Mouse (Mus musculus): ENCODE data around the gene Serbp1. TPM values are rescaled to one million over a fixed set of nuclear protein-coding genes. Genes with fewer than 3 reads are reported as not detected.

The Serbp1 gene
- total RNA-seq, 2 experiments from 2014 or later: 188 to 193 TPM

- no peak overlapping the region for H3K4me3 ChIP-seq
Observed at GRCm38 (mm10) chr6:67236491-67237234, 1.3 kb upstream of the Serbp1 start.

GRCm38 (mm10) chr6:67241263-67241662 lies 3.3 kb downstream of the Serbp1 start:
- no peak overlapping the region for H3K27ac ChIP-seq
- H3K4me3 ChIP-seq: no peak overlapping the region
- intact Hi-C loops (cut with DNase I): no loop called here
- no peak for TF ChIP-seq CTCF (IDR thresholded peaks at IDR 0.05)
- DNase-seq (ENCODE audit: extremely low spot score in 1 of 2, low spot score in 2 of 2): no peak

More at GRCm38 (mm10) chr6:67236491-67237234, 1.3 kb upstream of the Serbp1 start:
- intact Hi-C loops (cut with DNase I): no loop called here
- H3K27ac ChIP-seq: no peak overlapping the region
- no peak for TF ChIP-seq CTCF (IDR thresholded peaks at IDR 0.05)
- no peak for DNase-seq (ENCODE audit: extremely low spot score in 1 of 2, low spot score in 2 of 2)

- intact Hi-C loops (cut with DNase I): no loop called here
- H3K27ac ChIP-seq: no peak overlapping the region
- DNase-seq (ENCODE audit: extremely low spot score in 1 of 2, low spot score in 2 of 2): no peak
- TF ChIP-seq CTCF (IDR thresholded peaks at IDR 0.05): no peak
- H3K4me3 ChIP-seq: no peak overlapping the region
Observed at GRCm38 (mm10) chr6:67243765-67244420, 5.9 kb downstream of the Serbp1 start.

- no peak for TF ChIP-seq CTCF (IDR thresholded peaks at IDR 0.05)
- Histone ChIP-seq H3K4me3 (no peak overlapping the region), H3K27ac (no peak overlapping the region)
- intact Hi-C loops (cut with DNase I): no loop called here
- no peak for DNase-seq (ENCODE audit: extremely low spot score in 1 of 2, low spot score in 2 of 2)
Observed at GRCm38 (mm10) chr6:67244451-67244850, 6.5 kb downstream of the Serbp1 start.

GRCm38 (mm10) chr6:67251095-67251494 lies 13.1 kb downstream of the Serbp1 start:
- H3K27ac ChIP-seq: no peak overlapping the region
- no peak overlapping the region for H3K4me3 ChIP-seq
- no peak for DNase-seq (ENCODE audit: extremely low spot score in 1 of 2, low spot score in 2 of 2)
- no peak for TF ChIP-seq CTCF (IDR thresholded peaks at IDR 0.05)
- intact Hi-C loops (cut with DNase I): no loop called here

- Histone ChIP-seq H3K27ac (no peak overlapping the region), H3K4me3 (no peak overlapping the region)
- intact Hi-C loops (cut with DNase I): loop anchor here (5.0 kb wide), 2 partner anchors 52 to 228 kb away; partner anchors contain the start of gene Gadd45a
- no peak for DNase-seq (ENCODE audit: extremely low spot score in 1 of 2, low spot score in 2 of 2)
- TF ChIP-seq CTCF (IDR thresholded peaks at IDR 0.05): no peak
Observed at GRCm38 (mm10) chr6:67264935-67265334, 27.0 kb downstream of the Serbp1 start.

- Histone ChIP-seq H3K27ac (peak overlapping the region; percentile 34), H3K4me3 (peak overlapping the region; percentile 87)
- intact Hi-C loops (cut with DNase I): loop anchor here (1.0 to 5.0 kb wide), 6 partner anchors 35 to 229 kb away; partner anchors contain the start of gene Gadd45a
- TF ChIP-seq CTCF (IDR thresholded peaks at IDR 0.05): no peak
- DNase-seq (ENCODE audit: extremely low spot score in 1 of 2, low spot score in 2 of 2): peak in 1 of 2 experiments; percentile 43
Observed at GRCm38 (mm10) chr6:67266159-67266657, 28.2 kb downstream of the Serbp1 start.

- intact Hi-C loops (cut with DNase I): loop anchor here (1.0 to 5.0 kb wide), 6 partner anchors 36 to 230 kb away; partner anchors contain the start of gene Gadd45a
- H3K4me3 ChIP-seq: peak overlapping the region; percentile 87
- peak; percentile 95 to 97 for DNase-seq (ENCODE audit: extremely low spot score in 1 of 2, low spot score in 2 of 2)
- H3K27ac ChIP-seq: peak overlapping the region; percentile 85
- TF ChIP-seq CTCF (IDR thresholded peaks at IDR 0.05): no peak
Observed at GRCm38 (mm10) chr6:67266664-67267407, 28.9 kb downstream of the Serbp1 start.

- intact Hi-C loops (cut with DNase I): loop anchor here (2.0 to 5.0 kb wide), 5 partner anchors 37 to 230 kb away; partner anchors contain the start of gene Gadd45a
- Histone ChIP-seq H3K27ac (peak overlapping the region; percentile 85), H3K4me3 (peak overlapping the region; percentile 87)
- peak; percentile 35 to 43 for DNase-seq (ENCODE audit: extremely low spot score in 1 of 2, low spot score in 2 of 2)
- no peak for TF ChIP-seq CTCF (IDR thresholded peaks at IDR 0.05)
Observed at GRCm38 (mm10) chr6:67267408-67268244, 29.6 kb downstream of the Serbp1 start.

- no peak overlapping the region for H3K27ac ChIP-seq
Observed at GRCm38 (mm10) chr6:67268245-67268612, 30.3 kb downstream of the Serbp1 start.

More at GRCm38 (mm10) chr6:67268245-67268612, 30.3 kb downstream of the Serbp1 start:
- peak overlapping the region; percentile 87 for H3K4me3 ChIP-seq
- no peak for DNase-seq (ENCODE audit: extremely low spot score in 1 of 2, low spot score in 2 of 2)
- TF ChIP-seq CTCF (IDR thresholded peaks at IDR 0.05): no peak
- intact Hi-C loops (cut with DNase I): loop anchor here (5.0 kb wide), 2 partner anchors 49 to 231 kb away; partner anchors contain the start of gene Gadd45a

Data from left cerebral cortex, adult 2 months (tissue).